Mouse (Mus musculus): ENCODE data around the gene Klhl42. TPM values are rescaled to one million over a fixed set of nuclear protein-coding genes. Genes with fewer than 3 reads are reported as not detected.

Klhl42 gene
- polyA plus RNA-seq, 1 experiment from 2014 or later, result 7.9 TPM

DNA sequence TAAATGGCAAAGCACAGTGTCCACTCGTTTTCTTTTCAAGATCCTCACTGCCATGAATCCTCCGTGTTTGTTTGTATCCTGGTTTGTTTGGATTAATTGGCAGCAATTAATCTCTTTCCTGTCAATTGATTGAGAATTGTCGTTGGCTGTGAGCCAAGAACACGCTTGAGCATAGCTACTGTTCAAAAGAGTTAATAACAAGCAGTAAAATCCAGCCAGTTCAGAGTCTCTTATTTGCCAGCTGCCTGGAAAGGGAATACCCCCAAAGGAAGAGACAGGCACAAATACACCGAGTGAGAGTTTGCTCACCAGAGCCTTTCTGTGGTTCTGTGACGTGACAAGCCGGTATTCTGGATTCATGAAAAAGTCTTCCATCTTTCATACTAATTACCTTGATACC is 29.1 kb upstream of the Klhl42 start:
- Histone ChIP-seq H3K9me3 (no peaks in the 10 kb centered on the region), H3K27me3 (replicated peaks) (no peaks in the 10 kb centered on the region), H3K4me3 (replicated peaks) (no peak overlapping the region), H3K4me1 (no peaks in the 10 kb centered on the region), H3K36me3 (peaks cover 24% of the 10 kb centered on the region), H3K9ac (no peak overlapping the region), H3K27ac (no peak overlapping the region), H3K4me2 (no peak overlapping the region)
- ATAC-seq (ENCODE audit: insufficient read depth, low FRiP score, low read depth), result no peak
- 59% methylated on average over 7 of the region's 7 CpGs for WGBS

DNA sequence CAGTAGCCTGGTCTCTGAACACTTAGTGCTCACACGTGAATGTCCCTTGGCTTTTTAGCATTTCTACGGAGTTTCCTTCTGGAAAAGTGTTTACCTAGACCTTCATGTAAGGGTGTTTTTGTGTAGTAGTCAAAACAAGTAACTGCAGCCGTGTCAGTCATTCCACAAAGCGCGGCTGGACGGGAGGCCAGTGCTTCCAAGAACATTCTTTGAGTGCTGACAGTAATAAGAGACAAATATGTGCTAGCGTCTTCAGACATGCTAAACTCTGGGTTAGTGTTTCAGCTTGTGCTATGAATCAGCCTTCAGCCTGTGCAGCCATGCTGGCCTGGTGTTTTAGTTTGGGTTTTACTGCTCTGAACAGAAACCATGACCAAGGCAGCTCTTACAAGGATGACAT is 28.5 kb upstream of the Klhl42 start:
- Histone ChIP-seq H3K4me2 (no peak overlapping the region), H3K27me3 (replicated peaks) (no peaks in the 10 kb centered on the region), H3K4me1 (no peaks in the 10 kb centered on the region), H3K27ac (no peak overlapping the region), H3K4me3 (replicated peaks) (no peak overlapping the region), H3K9me3 (no peaks in the 10 kb centered on the region), H3K9ac (no peak overlapping the region), H3K36me3 (peaks cover 21% of the 10 kb centered on the region)
- ATAC-seq (ENCODE audit: insufficient read depth, low FRiP score, low read depth), result no peak
- WGBS, result 86% methylated on average over 7 of the region's 7 CpGs

- no peak overlapping the region for H3K9ac ChIP-seq
- WGBS, result 88% methylated on average over 10 of the region's 10 CpGs
- no peaks in the 10 kb centered on the region for H3K27me3 ChIP-seq (replicated peaks)
- ATAC-seq (ENCODE audit: insufficient read depth, low FRiP score, low read depth), result no peak
- H3K27ac ChIP-seq, result no peak overlapping the region
- H3K4me1 ChIP-seq, result no peaks in the 10 kb centered on the region
- H3K9me3 ChIP-seq, result no peaks in the 10 kb centered on the region
- H3K36me3 ChIP-seq, result peaks cover 21% of the 10 kb centered on the region
- H3K4me2 ChIP-seq, result no peak overlapping the region
- no peak overlapping the region for H3K4me3 ChIP-seq (replicated peaks)
Measured at GRCm38 (mm10) chr6:147064226-147064943, 26.8 kb upstream of the Klhl42 start.

- 85% methylated on average over 6 of the region's 6 CpGs for WGBS
- H3K9ac ChIP-seq, result no peak overlapping the region
- H3K27ac ChIP-seq, result no peak overlapping the region
- H3K9me3 ChIP-seq, result no peaks in the 10 kb centered on the region
- ATAC-seq (ENCODE audit: insufficient read depth, low FRiP score, low read depth), result no peak
- no peaks in the 10 kb centered on the region for H3K27me3 ChIP-seq (replicated peaks)
- H3K4me3 ChIP-seq (replicated peaks), result no peak overlapping the region
- no peaks in the 10 kb centered on the region for H3K4me1 ChIP-seq
- H3K4me2 ChIP-seq, result no peak overlapping the region
- H3K36me3 ChIP-seq, result peaks cover 21% of the 10 kb centered on the region
Measured at GRCm38 (mm10) chr6:147064944-147065261, 26.3 kb upstream of the Klhl42 start.

GRCm38 (mm10) chr6:147075808-147076387 is 15.3 kb upstream of the Klhl42 start:
- peak; percentile 53; the same call in 1 of the 2 replicates for ATAC-seq (ENCODE audit: insufficient read depth, low FRiP score, low read depth)
- Histone ChIP-seq H3K4me2 (no peak overlapping the region), H3K4me1 (no peaks in the 10 kb centered on the region)

GRCm38 (mm10) chr6:147076878-147077277 is 14.3 kb upstream of the Klhl42 start:
- H3K27ac ChIP-seq, result no peak overlapping the region
- H3K9ac ChIP-seq, result no peak overlapping the region
- H3K4me3 ChIP-seq (replicated peaks), result no peak overlapping the region
- no peaks in the 10 kb centered on the region for H3K4me1 ChIP-seq
- H3K9me3 ChIP-seq, result no peaks in the 10 kb centered on the region
- peaks cover 3% of the 10 kb centered on the region; the same call in 1 of the 2 replicates for H3K36me3 ChIP-seq
- 79% methylated on average over 8 of the region's 8 CpGs for WGBS
- H3K4me2 ChIP-seq, result no peak overlapping the region
- H3K27me3 ChIP-seq (replicated peaks), result no peaks in the 10 kb centered on the region
- ATAC-seq (ENCODE audit: insufficient read depth, low FRiP score, low read depth), result no peak

More at GRCm38 (mm10) chr6:147075808-147076387, 15.3 kb upstream of the Klhl42 start:
- Histone ChIP-seq H3K36me3 (peaks cover 8% of the 10 kb centered on the region; the same call in 1 of the 2 replicates), H3K27me3 (replicated peaks) (no peaks in the 10 kb centered on the region), H3K4me3 (replicated peaks) (no peak overlapping the region), H3K9me3 (no peaks in the 10 kb centered on the region), H3K27ac (peak overlapping the region; percentile 42), H3K9ac (no peak overlapping the region)
- WGBS, result 34% methylated on average over 5 of the region's 5 CpGs

DNA sequence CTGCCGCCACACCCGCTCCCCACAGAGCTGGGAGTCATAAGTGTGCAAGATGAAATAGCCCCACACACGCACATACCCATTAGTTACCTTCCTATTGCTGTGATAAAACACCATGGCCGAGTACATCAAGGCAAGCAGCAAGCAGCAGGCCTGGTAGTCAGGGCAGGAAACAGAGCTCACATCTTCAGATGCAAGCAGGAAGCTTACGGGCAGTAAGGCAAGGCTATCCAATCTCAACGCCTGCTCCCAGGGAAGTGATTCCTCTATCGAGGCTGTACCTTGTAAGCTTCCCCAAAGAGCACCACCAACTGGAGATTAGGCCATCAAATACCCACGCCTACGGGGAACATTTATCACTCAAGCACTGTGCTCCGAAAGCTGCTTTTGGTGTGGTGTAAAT is 11.3 kb upstream of the Klhl42 start:
- H3K4me1 ChIP-seq, result no peaks in the 10 kb centered on the region

GRCm38 (mm10) chr6:147085398-147086040 is 5.7 kb upstream of the Klhl42 start:
- H3K27ac ChIP-seq, result no peak overlapping the region
- H3K9me3 ChIP-seq, result no peaks in the 10 kb centered on the region
- no peak for ATAC-seq (ENCODE audit: insufficient read depth, low FRiP score, low read depth)
- peaks cover 9% of the 10 kb centered on the region; the same call in 1 of the 2 replicates for H3K4me1 ChIP-seq
- H3K9ac ChIP-seq, result no peak overlapping the region
- WGBS, result 61% methylated on average over 7 of the region's 7 CpGs
- H3K36me3 ChIP-seq, result no peaks in the 10 kb centered on the region
- H3K27me3 ChIP-seq (replicated peaks), result no peaks in the 10 kb centered on the region
- no peak overlapping the region for H3K4me3 ChIP-seq (replicated peaks)
- H3K4me2 ChIP-seq, result no peak overlapping the region

More for the DNA sequence above, 11.3 kb upstream of the Klhl42 start:
- ATAC-seq (ENCODE audit: insufficient read depth, low FRiP score, low read depth), result no peak
- Histone ChIP-seq H3K36me3 (no peaks in the 10 kb centered on the region), H3K4me3 (replicated peaks) (no peak overlapping the region), H3K9ac (no peak overlapping the region), H3K4me2 (no peak overlapping the region), H3K9me3 (no peaks in the 10 kb centered on the region), H3K27me3 (replicated peaks) (no peaks in the 10 kb centered on the region), H3K27ac (no peak overlapping the region)
- WGBS, result 86% methylated on average over 10 of the region's 10 CpGs

GRCm38 (mm10) chr6:147086594-147087225 is 4.5 kb upstream of the Klhl42 start, which contains the start of gene Mansc4:
Gene Mansc4, minus strand, starts transcription at chr6:147087032.
- Histone ChIP-seq H3K9me3 (no peaks in the 10 kb centered on the region), H3K9ac (no peak within 1 kb of the TSS), H3K27me3 (replicated peaks) (no peaks in the 10 kb centered on the region), H3K36me3 (no peaks in the 10 kb centered on the region), H3K27ac (peak within 1 kb of the TSS; percentile 48; the same call in 1 of the 2 replicates), H3K4me1 (peaks cover 13% of the 10 kb centered on the region; the same call in 1 of the 2 replicates), H3K4me2 (peak within 1 kb of the TSS; percentile 36), H3K4me3 (replicated peaks) (peak within 1 kb of the TSS; percentile 11)
- 10% methylated on average over 20 of the region's 20 CpGs for WGBS
- ATAC-seq (ENCODE audit: insufficient read depth, low FRiP score, low read depth), result peak; percentile 26; the same call in 1 of the 2 replicates

GRCm38 (mm10) chr6:147087736-147088135 is 3.4 kb upstream of the Klhl42 start:
- ATAC-seq (ENCODE audit: insufficient read depth, low FRiP score, low read depth), result no peak

DNA sequence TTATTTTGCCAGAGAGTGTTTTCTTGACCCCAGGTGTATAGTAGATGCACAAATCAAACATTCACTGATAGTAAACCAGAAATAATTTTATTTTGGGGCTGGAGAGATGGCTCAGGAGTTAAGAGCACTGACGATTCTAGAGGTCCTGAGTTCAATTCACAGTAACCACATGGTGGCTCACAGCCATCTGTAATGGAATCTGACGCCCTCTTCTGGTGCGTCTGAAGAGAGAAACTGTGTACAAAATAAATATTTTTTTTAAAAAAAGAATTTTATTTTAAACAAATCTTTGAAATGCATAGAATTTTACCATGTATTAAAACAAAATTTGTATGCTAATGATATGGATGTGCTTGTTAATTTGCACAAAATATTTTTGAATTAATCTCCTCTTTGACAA is 2.7 kb upstream of the Klhl42 start:
- H3K27ac ChIP-seq, result no peak overlapping the region
- H3K9me3 ChIP-seq, result no peaks in the 10 kb centered on the region
- no peak overlapping the region for H3K9ac ChIP-seq
- no peak overlapping the region for H3K4me2 ChIP-seq
- no peaks in the 10 kb centered on the region for H3K27me3 ChIP-seq (replicated peaks)
- no peaks in the 10 kb centered on the region for H3K36me3 ChIP-seq
- H3K4me1 ChIP-seq, result peaks cover 23% of the 10 kb centered on the region
- 80% methylated on average over 3 of the region's 3 CpGs for WGBS
- H3K4me3 ChIP-seq (replicated peaks), result no peak overlapping the region
- no peak for ATAC-seq (ENCODE audit: insufficient read depth, low FRiP score, low read depth)

More at GRCm38 (mm10) chr6:147087736-147088135, 3.4 kb upstream of the Klhl42 start:
- no peak overlapping the region for H3K9ac ChIP-seq
- H3K27me3 ChIP-seq (replicated peaks), result no peaks in the 10 kb centered on the region
- H3K4me2 ChIP-seq, result no peak overlapping the region
- no peak overlapping the region for H3K4me3 ChIP-seq (replicated peaks)
- H3K27ac ChIP-seq, result no peak overlapping the region
- no peaks in the 10 kb centered on the region for H3K9me3 ChIP-seq
- H3K36me3 ChIP-seq, result no peaks in the 10 kb centered on the region
- 49% methylated on average over 7 of the region's 7 CpGs for WGBS
- peaks cover 18% of the 10 kb centered on the region for H3K4me1 ChIP-seq

- WGBS, result 77% methylated on average over 5 of the region's 5 CpGs
- H3K4me3 ChIP-seq (replicated peaks), result no peak overlapping the region; the same call in 1 of the 2 replicates
- no peak for ATAC-seq (ENCODE audit: insufficient read depth, low FRiP score, low read depth)
Measured at GRCm38 (mm10) chr6:147090191-147090590, 988 bp upstream of the Klhl42 start.

More at GRCm38 (mm10) chr6:147090191-147090590, 988 bp upstream of the Klhl42 start:
- no peak overlapping the region for H3K9ac ChIP-seq
- H3K36me3 ChIP-seq, result no peaks in the 10 kb centered on the region
- H3K27me3 ChIP-seq (replicated peaks), result no peaks in the 10 kb centered on the region
- H3K27ac ChIP-seq, result no peak overlapping the region
- H3K4me1 ChIP-seq, result peaks cover 33% of the 10 kb centered on the region
- peak overlapping the region; percentile 96 for H3K4me2 ChIP-seq
- H3K9me3 ChIP-seq, result no peaks in the 10 kb centered on the region
